Mouse (Mus musculus): ENCODE measurements around the gene Hoxc12.
A peak's percentile ranks its signal among the peaks of the same experiment; 100 is the strongest.

Gene Hoxc12

DNA sequence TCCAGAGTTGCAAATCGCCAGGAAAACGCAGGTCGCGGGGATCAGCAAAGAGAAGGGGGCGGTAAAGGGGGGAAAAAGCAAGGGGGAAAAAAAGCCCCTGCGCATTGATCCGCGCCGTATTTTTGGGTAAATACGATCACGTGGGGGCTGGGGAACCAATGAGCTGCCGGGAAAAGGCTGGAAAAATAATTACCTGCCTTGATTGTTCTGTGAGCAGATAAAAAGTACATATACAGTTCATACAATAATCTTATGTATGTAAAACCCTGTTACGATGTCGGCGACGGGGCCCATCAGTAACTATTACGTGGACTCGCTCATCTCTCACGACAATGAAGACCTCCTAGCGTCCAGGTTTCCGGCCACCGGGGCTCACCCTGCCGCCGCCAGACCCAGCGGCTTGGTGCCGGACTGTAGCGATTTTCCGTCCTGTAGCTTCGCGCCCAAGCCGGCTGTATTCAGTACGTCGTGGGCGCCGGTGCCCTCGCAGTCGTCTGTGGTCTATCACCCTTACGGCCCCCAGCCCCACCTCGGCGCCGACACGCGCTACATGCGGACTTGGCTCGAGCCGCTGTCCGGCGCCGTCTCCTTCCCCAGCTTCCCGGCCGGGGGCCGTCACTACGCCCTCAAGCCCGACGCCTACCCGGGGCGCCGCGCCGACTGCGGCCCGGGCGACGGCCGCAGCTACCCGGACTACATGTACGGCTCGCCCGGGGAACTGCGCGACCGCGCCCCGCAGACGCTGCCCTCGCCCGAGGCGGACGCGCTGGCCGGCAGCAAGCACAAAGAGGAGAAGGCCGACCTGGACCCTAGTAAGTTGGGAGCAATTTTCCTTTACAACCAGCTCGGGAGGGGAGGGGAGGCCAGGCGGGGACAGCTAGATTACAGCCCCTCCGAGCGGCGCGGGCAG, 45.1 kb downstream of the Hoxc12 start:
- peak; percentile 74 to 78 for DNase-seq

DNA sequence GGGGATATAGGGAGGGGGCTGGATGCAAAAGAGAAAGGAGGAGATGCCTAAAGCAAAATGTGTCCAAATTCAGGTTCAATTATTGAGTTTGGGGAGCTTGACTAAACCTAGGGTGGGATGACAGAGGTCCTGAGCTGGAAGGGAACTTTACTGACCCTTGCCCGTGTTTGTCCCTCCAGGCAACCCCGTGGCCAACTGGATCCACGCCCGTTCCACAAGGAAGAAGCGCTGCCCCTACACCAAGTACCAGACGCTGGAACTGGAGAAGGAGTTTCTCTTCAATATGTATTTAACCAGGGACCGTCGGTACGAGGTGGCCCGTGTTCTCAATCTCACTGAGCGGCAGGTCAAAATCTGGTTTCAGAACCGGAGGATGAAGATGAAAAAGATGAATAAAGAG, 47.2 kb downstream of the Hoxc12 start:
- DNase-seq: peak in 1 of 2 experiments; percentile 46

DNA sequence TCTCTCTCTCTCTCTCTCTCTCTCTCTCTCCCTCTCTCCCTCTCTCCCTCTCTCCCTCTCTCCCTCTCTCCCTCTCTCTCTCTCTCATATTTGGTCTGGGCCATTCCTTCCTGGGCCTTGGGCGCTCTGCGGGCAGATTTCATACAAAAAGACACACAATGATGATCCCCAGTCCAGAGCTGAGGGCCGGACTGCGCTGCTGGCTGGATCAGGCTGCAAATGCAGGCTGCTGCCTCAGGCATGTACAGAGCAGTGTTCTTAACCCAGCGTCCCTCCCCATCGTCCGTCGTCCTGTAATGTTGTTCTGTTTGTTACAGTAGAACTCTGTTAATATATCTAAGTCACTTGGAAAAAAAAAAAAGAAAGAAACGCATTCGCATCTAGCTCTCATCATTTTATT, 48.0 kb downstream of the Hoxc12 start:
- no peak for DNase-seq

- no peak for DNase-seq
Measured at GRCm38 (mm10) chr15:102984925-102985324, 48.4 kb downstream of the Hoxc12 start.

DNA sequence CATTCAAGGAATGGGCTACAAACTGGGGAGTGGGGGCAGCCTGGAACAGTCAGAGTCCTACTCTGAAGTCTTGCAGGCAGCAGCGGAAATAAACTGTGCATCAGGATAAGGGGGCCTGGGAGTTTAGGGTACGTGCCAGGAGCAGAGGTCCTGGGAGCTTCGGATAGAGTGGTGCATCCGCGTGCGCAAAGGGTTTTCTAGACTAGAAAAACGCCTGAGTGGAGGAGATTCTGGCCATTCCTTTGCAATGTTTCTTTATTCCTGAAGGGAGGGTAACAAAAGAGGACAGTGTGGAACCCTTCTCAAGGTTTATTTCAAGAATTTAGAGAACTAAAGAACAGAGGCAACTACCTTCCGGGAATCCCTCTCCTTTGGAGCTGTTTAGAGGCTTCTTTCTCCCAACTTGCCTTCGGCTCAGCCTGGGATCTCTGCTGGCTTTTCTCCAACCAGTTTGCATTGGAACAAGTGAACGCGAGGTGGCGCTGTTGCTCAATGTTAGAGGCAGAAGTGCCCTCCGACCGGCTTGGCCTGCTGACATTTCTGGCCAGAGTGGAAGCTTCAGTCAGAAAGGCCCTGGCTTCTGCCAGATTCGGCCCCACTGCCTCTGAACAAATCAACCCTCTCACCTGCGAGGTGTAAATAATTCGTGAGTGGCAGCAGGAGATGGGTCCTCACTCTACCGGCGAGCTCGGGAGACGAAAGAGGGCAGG, 50.7 kb downstream of the Hoxc12 start:
- peak; percentile 94 to 97 for DNase-seq

DNA sequence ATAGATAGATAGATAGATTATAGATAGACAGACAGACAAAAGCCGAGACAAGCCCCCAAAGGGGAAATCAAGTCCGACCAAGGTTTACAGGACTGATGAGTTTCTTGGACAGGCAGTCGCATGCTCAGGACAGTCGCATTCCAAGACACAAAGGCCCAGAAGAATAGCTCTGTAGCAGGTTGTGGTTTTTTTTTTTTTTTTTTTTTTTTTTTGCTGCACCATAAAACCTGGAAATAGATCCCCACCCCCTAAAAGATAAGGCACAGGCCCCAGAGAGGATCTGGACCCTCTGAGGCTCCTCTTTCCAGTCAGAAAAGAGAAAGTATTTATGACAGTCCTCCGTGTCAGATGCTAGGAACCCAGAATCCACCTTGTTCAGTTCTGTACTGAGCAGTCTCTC, 51.5 kb downstream of the Hoxc12 start:
- DNase-seq: no peak
